Mouse (Mus musculus): Measurements from ENCODE around the gene Kansl3.

- TF ChIP-seq CTCF (IDR thresholded peaks at IDR 0.05; ENCODE audit: low read depth, low read length) (no peak; the same call in 1 of the 2 replicates), GATA1 (IDR thresholded peaks at IDR 0.05; ENCODE audit: borderline replicate concordance, low read length) (no peak), TAL1 (conservative IDR thresholded peaks at IDR 0.05; ENCODE audit: low read depth, low read length) (no peak), GATA2 (IDR thresholded peaks at IDR 0.05; ENCODE audit: borderline replicate concordance, low read depth, low read length) (no peak), POLR2AphosphoS5 (IDR thresholded peaks at IDR 0.05; ENCODE audit: insufficient replicate concordance, low read depth, low read length) (no peak)
These were observed 45.1 kb downstream of the Kansl3 start for GRCm38 (mm10) chr1:36323746-36324448.

All from G1E (cell line).